Mouse (Mus musculus) layer of hippocampus, postnatal 14 days (tissue): ENCODE data around the gene Klhl9. TPM values are rescaled to one million over a fixed set of nuclear protein-coding genes. Genes with fewer than 3 reads are reported as not detected.

ENCODE experiments used
- DNase-seq, 2 experiments: peaks; one replicate each; pipeline ENCODE4 v3.0.0; 2021 to 2022; ENCODE audit warnings: low spot score in 2 of 2, mixed read lengths in 1 of 2
- total RNA-seq, 2 experiments: library from RNA; stranded (reverse); gene quantifications; 2 replicates each; pipeline ENCODE4 v1.2.3; 2021

The Klhl9 gene
- total RNA-seq, 2 experiments from 2014 or later: 105 to 106 TPM

- no peak for DNase-seq
Measured at GRCm38 (mm10) chr4:88718715-88719114, 3.5 kb downstream of the Klhl9 start.

- no peak for DNase-seq
Measured at GRCm38 (mm10) chr4:88715059-88715458, 7.2 kb downstream of the Klhl9 start.

- DNase-seq: no peak
Measured at GRCm38 (mm10) chr4:88714281-88714680, 8.0 kb downstream of the Klhl9 start.

- DNase-seq: no peak
Measured at GRCm38 (mm10) chr4:88707128-88707826, 15.0 kb downstream of the Klhl9 start.

- DNase-seq: no peak
Measured at GRCm38 (mm10) chr4:88705924-88706323, 16.3 kb downstream of the Klhl9 start.

- DNase-seq: no peak
Measured at GRCm38 (mm10) chr4:88699301-88699700, 23.0 kb downstream of the Klhl9 start.

DNA sequence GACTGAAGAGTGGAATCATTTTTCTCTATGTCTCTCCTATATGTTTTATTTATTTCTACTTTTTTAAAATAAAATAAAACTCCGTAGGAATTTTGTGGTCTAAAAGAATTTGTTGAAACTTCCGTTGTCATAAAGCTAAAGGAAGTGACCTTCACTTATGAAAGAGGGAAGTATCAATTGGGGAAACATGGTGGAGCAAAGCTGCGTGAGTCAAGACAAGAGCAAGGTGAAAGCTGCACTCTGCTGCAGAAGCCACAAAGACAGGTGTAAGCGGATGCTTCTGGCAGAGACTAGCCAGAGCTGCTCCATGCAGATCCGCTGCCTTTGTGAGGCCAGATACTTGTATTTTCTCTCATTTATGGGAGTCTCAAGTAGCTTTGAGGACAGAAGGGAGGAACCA is 23.5 kb downstream of the Klhl9 start:
- DNase-seq: no peak

DNA sequence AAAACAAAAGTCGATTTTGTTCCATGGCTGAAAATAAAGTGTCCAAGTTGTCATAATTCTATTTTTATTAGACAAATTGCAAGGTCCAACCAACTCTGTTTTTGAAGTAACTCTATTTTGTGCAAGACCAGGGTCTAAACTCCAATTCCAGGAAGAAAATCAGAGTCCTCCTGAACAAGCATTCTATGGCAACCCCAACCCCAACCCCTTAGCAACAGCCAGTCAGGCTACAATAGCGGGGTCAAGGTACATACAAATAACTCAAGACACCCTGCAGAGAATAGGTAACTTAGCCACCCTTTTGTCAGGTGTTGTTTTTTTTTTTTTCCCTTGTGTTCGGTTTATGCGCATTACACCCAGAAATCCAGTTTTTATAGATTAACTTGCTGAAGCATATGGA is 24.5 kb downstream of the Klhl9 start:
- no peak for DNase-seq

GRCm38 (mm10) chr4:88697108-88697507 is 25.2 kb downstream of the Klhl9 start:
- no peak for DNase-seq

- DNase-seq: peak; percentile 65 to 79
Measured at GRCm38 (mm10) chr4:88696237-88696884, 25.9 kb downstream of the Klhl9 start.

GRCm38 (mm10) chr4:88693392-88693791 is 28.9 kb downstream of the Klhl9 start:
- no peak for DNase-seq

DNA sequence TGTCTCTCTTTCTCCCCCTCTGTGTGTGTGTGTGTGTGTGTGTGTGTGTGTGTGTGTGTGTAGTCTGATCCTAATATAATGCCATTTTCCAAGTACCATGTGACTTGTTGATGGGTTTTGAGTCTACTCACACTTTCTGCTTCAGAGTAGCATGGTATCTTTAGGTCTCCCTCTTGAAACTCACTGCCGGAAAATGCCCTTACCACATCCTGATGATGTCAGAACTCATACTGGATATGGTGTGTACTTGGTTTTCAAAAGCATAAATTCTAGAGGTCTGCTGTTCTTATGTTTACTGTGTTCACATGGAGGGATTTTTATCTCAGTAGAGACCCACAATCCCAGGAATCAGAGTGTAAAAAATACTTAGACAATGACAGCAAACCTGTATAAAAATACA is 29.7 kb downstream of the Klhl9 start:
- no peak for DNase-seq

- no peak for DNase-seq
Measured at GRCm38 (mm10) chr4:88691259-88691658, 31.0 kb downstream of the Klhl9 start, which contains the start of gene Ifnab. Gene Ifnab, minus strand, starts transcription at chr4:88691359.

DNA sequence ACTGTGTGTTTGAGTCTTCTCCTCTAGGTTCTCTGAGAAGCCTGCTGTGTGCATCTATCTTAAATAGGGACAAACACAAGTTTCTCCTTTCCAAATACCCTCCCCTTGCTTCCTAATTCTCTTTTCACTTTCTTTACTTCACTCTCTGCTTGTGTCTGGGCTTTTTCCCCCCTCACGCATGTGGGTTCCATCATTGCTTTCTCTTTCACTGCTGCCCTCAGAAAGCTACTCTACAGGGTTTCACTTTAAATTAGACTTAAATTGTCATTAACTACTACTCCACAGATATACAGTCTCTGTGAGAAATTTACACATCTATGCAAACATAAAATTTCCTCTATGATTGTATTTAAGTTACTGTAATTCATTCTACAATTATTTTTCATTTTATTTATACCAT is 38.5 kb downstream of the Klhl9 start, which contains the start of gene Ifna2:
Gene Ifna2, minus strand, starts transcription at position 101 of the 400 bp plus-strand sequence.
- DNase-seq: no peak

DNA sequence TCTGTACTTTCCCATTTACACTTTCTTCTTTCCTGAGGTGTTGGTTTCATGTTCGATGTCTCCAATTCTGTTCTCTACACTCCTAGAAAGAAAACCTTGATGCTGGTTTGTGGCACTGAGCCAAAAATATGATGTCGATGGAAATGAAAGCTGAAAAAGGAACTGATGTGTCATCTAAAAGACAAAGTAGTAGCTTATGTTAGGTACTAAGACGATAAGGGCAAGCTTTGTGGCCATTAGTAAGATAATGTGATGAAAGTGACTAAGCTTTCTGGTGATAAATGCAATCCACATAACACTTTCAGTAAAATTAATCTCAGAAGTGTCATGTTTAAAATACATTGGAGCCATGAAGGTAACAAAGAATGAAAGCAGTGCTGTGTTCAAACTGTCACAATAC is 40.9 kb downstream of the Klhl9 start:
- DNase-seq: no peak

GRCm38 (mm10) chr4:88680362-88680761 is 41.9 kb downstream of the Klhl9 start:
- peak in 1 of 2 experiments; percentile 26 for DNase-seq

- no peak for DNase-seq
Measured at GRCm38 (mm10) chr4:88676824-88677223, 45.4 kb downstream of the Klhl9 start, which contains the start of gene Ifna16. Gene Ifna16, minus strand, starts transcription at chr4:88676924.

Other genes starting within 250 kb of the Klhl9 start
- not detected for gene Ifnb1, start 199.7 kb downstream of the Klhl9 start, total RNA-seq
- gene Ifna15, start 164.2 kb downstream of the Klhl9 start, total RNA-seq: not detected
- gene Ifna14, start 150.7 kb downstream of the Klhl9 start, total RNA-seq: not detected
- not detected for gene Ifna9, start 130.1 kb downstream of the Klhl9 start, total RNA-seq
- not detected for gene Ifna12, start 119.1 kb downstream of the Klhl9 start, total RNA-seq
- gene C87499, start 88.1 kb downstream of the Klhl9 start, total RNA-seq: not detected
- gene Ifna13, start 78.0 kb downstream of the Klhl9 start, total RNA-seq: not detected
- not detected for gene Ifna16, start 45.5 kb downstream of the Klhl9 start, total RNA-seq
- not detected for gene Ifna2, start 38.6 kb downstream of the Klhl9 start, total RNA-seq
- not detected for gene Ifnab, start 31.1 kb downstream of the Klhl9 start, total RNA-seq
- gene Gm26566, start 660 bp downstream of the Klhl9 start, total RNA-seq: 1 to 10 TPM; 1.1 to 2.1 TPM
- gene Gm13271, start 32.4 kb upstream of the Klhl9 start, total RNA-seq: not detected
- not detected for gene Gm13283, start 37.7 kb upstream of the Klhl9 start, total RNA-seq
- not detected for gene Gm13290, start 51.4 kb upstream of the Klhl9 start, total RNA-seq
- gene Gm13289, start 54.5 kb upstream of the Klhl9 start, total RNA-seq: not detected
- gene Gm13272, start 57.4 kb upstream of the Klhl9 start, total RNA-seq: not detected
- not detected for gene Ifnz, start 59.7 kb upstream of the Klhl9 start, total RNA-seq
- not detected for gene Gm13276, start 63.2 kb upstream of the Klhl9 start, total RNA-seq
- not detected for gene Gm13277, start 66.2 kb upstream of the Klhl9 start, total RNA-seq
- gene Gm13278, start 69.1 kb upstream of the Klhl9 start, total RNA-seq: not detected
- not detected for gene Gm13275, start 72.0 kb upstream of the Klhl9 start, total RNA-seq
- gene Gm13279, start 74.9 kb upstream of the Klhl9 start, total RNA-seq: not detected
- gene Gm13285, start 77.2 kb upstream of the Klhl9 start, total RNA-seq: not detected
- gene Gm13287, start 80.8 kb upstream of the Klhl9 start, total RNA-seq: not detected
- not detected for gene Gm13288, start 83.1 kb upstream of the Klhl9 start, total RNA-seq
- not detected for gene Ifna7, start 93.8 kb upstream of the Klhl9 start, total RNA-seq
- gene Ifna11, start 97.5 kb upstream of the Klhl9 start, total RNA-seq: not detected
- gene Ifna6, start 105.0 kb upstream of the Klhl9 start, total RNA-seq: not detected
- not detected for gene Ifna5, start 113.1 kb upstream of the Klhl9 start, total RNA-seq
- gene Ifna4, start 119.4 kb upstream of the Klhl9 start, total RNA-seq: not detected
- gene Ifna1, start 127.6 kb upstream of the Klhl9 start, total RNA-seq: not detected
- gene Ifne, start 157.7 kb upstream of the Klhl9 start, total RNA-seq: not detected